Mouse (Mus musculus): ENCODE measurements at regions not wholly inside any gene's neighbourhood (a gene's known extent, or its start where the extent isn't known, plus 50 kb on each side); places are given as distances from the start of the nearest gene placed in this dataset.

DNA sequence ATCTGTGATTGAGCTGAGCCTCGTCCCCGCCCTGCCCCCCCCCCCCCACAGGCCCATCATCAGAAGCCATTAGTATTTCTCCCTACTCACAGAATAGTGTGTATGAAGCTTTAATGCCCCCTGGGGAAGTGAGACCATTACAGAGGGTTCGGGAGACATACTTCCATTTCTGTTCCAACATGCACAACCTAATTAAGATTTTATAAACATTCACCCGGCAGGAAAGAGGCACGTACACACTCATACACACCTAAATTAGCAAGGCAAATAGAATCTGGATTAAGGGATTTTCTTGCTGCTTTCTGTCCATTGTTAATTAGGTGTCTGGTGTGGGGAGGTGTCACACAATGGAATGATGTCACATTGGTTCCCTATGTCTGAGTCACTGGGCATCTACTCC lies 202.8 kb upstream of the Rpl38 start:
- TF ChIP-seq CTCF (IDR thresholded peaks at IDR 0.05; ENCODE audit: low read depth, low read length) (no peak), GATA1 (IDR thresholded peaks at IDR 0.05; ENCODE audit: borderline replicate concordance, low read length) (no peak), POLR2AphosphoS5 (IDR thresholded peaks at IDR 0.05; ENCODE audit: insufficient replicate concordance, low read depth, low read length) (no peak), TAL1 (conservative IDR thresholded peaks at IDR 0.05; ENCODE audit: low read depth, low read length) (no peak), GATA2 (IDR thresholded peaks at IDR 0.05; ENCODE audit: borderline replicate concordance, low read depth, low read length) (no peak)

Data from G1E (cell line).